Mouse (Mus musculus): ENCODE results near the gene Gm9507. TPM values are rescaled to one million over a fixed set of nuclear protein-coding genes. Genes with fewer than 3 reads are reported as not detected.

Gene Gm9507
- polyA plus RNA-seq (2014; fragmentation: Nextera tagmentation; extraction: Ambion mirVana), result not detected in 2 replicates

DNA sequence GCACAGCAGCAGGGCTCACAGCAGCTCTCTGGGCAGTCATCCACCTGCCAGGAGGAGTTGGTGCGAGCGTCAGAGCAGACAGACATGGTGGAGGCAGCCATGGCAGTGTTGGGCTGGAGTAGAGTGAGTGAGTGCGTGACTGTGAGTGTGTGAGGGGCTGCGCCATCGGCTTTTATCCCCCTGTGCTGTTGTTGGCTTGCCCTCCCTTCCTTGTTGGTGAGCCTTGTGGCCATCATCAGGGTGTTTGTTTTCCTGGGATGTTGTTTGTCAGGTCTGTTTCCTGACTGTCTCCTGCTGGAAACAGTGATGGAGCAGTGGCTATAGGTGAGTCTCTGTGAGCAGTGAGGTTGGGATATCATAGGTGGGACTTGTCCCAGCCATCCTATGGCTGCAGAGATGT is at the start of gene Gm9507:
Gene Gm9507, minus strand, starts transcription at position 101 of the 400 bp plus-strand sequence.
- DNase-seq (ENCODE audit: low spot score) (no peak), ATAC-seq (replicated peaks; ENCODE audit: low FRiP score) (no peak)
- Histone ChIP-seq H3K36me3 (ENCODE audit: control insufficient read depth, insufficient read depth, low read length) (no peaks in the 10 kb centered on the region), H3K9me3 (ENCODE audit: control insufficient read depth, low read length) (no peaks in the 10 kb centered on the region; the same call in 1 of the 2 replicates), H3K4me1 (replicated peaks; ENCODE audit: control insufficient read depth, insufficient read depth, low read length) (no peaks in the 10 kb centered on the region), H3K27me3 (ENCODE audit: control insufficient read depth, insufficient read depth, low read length) (no peaks in the 10 kb centered on the region), H3K9ac (ENCODE audit: low read length) (no peak within 1 kb of the TSS), H3K27ac (ENCODE audit: low read depth, low read length) (no peak within 1 kb of the TSS), H3K4me3 (ENCODE audit: low read depth, low read length) (no peak within 1 kb of the TSS), H3K4me2 (ENCODE audit: low read depth, low read length, severe bottlenecking) (no peak within 1 kb of the TSS)
- WGBS, result 72% methylated on average over 5 of the region's 5 CpGs

GRCm38 (mm10) chr10:77852559-77852958 is 40.9 kb upstream of the Gm9507 start, which contains the start of gene Gm10318:
Gene Gm10318, plus strand, starts transcription at chr10:77852859.
- 66% methylated on average over 9 of the region's 9 CpGs for WGBS

GRCm38 (mm10) chr10:77847538-77847937 is 35.9 kb upstream of the Gm9507 start:
- no peak overlapping the region for H3K4me2 ChIP-seq (ENCODE audit: low read depth, low read length, severe bottlenecking)

More at GRCm38 (mm10) chr10:77852559-77852958, 40.9 kb upstream of the Gm9507 start, which contains the start of gene Gm10318:
- no peak for ATAC-seq (replicated peaks; ENCODE audit: low FRiP score)
- Histone ChIP-seq H3K4me2 (ENCODE audit: low read depth, low read length, severe bottlenecking) (no peak within 1 kb of the TSS), H3K9ac (ENCODE audit: low read length) (no peak within 1 kb of the TSS), H3K27me3 (ENCODE audit: control insufficient read depth, insufficient read depth, low read length) (no peaks in the 10 kb centered on the region), H3K36me3 (ENCODE audit: control insufficient read depth, insufficient read depth, low read length) (no peaks in the 10 kb centered on the region), H3K9me3 (ENCODE audit: control insufficient read depth, low read length) (no peaks in the 10 kb centered on the region; the same call in 1 of the 2 replicates), H3K4me3 (ENCODE audit: low read depth, low read length) (no peak within 1 kb of the TSS), H3K4me1 (replicated peaks; ENCODE audit: control insufficient read depth, insufficient read depth, low read length) (no peaks in the 10 kb centered on the region), H3K27ac (ENCODE audit: low read depth, low read length) (no peak within 1 kb of the TSS)
- no peak for DNase-seq (ENCODE audit: low spot score)

DNA sequence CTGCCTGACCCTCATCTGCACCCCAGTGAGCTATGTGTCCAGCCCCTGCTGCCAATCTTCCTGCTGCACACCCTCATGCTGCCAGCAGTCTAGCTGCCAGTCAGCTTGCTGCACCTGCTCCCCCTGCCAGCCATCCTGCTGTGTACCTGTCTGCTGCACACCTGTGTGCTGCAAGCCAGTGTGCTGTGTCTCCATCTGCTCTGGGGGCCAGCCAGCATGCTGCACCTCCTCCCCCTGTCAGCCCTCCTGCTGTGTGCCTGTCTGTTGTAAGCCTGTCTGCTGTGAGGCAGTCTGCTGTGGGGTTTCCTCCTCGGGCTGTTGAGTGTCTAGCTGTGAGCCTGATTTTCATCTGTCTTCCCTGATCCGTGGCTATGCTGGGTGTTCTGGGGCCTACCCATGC is 35.3 kb upstream of the Gm9507 start:
- Histone ChIP-seq H3K4me3 (ENCODE audit: low read depth, low read length) (no peak overlapping the region), H3K36me3 (ENCODE audit: control insufficient read depth, insufficient read depth, low read length) (no peaks in the 10 kb centered on the region), H3K4me2 (ENCODE audit: low read depth, low read length, severe bottlenecking) (no peak overlapping the region), H3K9me3 (ENCODE audit: control insufficient read depth, low read length) (no peaks in the 10 kb centered on the region; the same call in 1 of the 2 replicates), H3K27me3 (ENCODE audit: control insufficient read depth, insufficient read depth, low read length) (no peaks in the 10 kb centered on the region), H3K27ac (ENCODE audit: low read depth, low read length) (no peak overlapping the region), H3K4me1 (replicated peaks; ENCODE audit: control insufficient read depth, insufficient read depth, low read length) (no peaks in the 10 kb centered on the region), H3K9ac (ENCODE audit: low read length) (no peak overlapping the region)
- 19% methylated on average over 2 of the region's 2 CpGs for WGBS
- DNase-seq (ENCODE audit: low spot score) (no peak), ATAC-seq (replicated peaks; ENCODE audit: low FRiP score) (no peak)

More at GRCm38 (mm10) chr10:77847538-77847937, 35.9 kb upstream of the Gm9507 start:
- ATAC-seq (replicated peaks; ENCODE audit: low FRiP score), result no peak
- H3K4me1 ChIP-seq (replicated peaks; ENCODE audit: control insufficient read depth, insufficient read depth, low read length), result no peaks in the 10 kb centered on the region
- H3K9ac ChIP-seq (ENCODE audit: low read length), result no peak overlapping the region
- H3K27ac ChIP-seq (ENCODE audit: low read depth, low read length), result no peak overlapping the region
- no peak for DNase-seq (ENCODE audit: low spot score)
- no peak overlapping the region for H3K4me3 ChIP-seq (ENCODE audit: low read depth, low read length)
- no peaks in the 10 kb centered on the region; the same call in 1 of the 2 replicates for H3K9me3 ChIP-seq (ENCODE audit: control insufficient read depth, low read length)
- H3K36me3 ChIP-seq (ENCODE audit: control insufficient read depth, insufficient read depth, low read length), result no peaks in the 10 kb centered on the region
- 89% methylated on average over 2 of the region's 2 CpGs for WGBS
- H3K27me3 ChIP-seq (ENCODE audit: control insufficient read depth, insufficient read depth, low read length), result no peaks in the 10 kb centered on the region

DNA sequence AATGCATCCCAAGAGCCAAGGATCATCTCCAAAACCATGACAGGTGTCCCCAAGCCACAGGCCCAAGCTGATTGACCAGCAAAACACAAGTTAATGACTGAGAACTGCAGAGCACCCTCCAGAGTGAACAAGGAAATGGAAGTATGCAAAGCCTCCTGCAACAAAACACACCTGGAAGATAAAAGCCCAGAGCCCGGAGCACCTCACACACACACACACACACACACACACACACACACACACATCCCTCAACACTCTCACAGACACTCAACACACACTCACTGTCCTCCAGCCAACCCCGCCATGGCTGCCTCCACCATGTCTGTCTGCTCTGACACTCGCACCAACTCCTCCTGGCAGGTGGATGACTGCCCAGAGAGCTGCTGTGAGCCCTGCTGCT is 34.9 kb upstream of the Gm9507 start, which contains the start of gene Gm36176:
Gene Gm36176, plus strand, starts transcription at position 301 of the 400 bp plus-strand sequence.
- ATAC-seq (replicated peaks; ENCODE audit: low FRiP score) (no peak), DNase-seq (ENCODE audit: low spot score) (no peak)
- H3K4me2 ChIP-seq (ENCODE audit: low read depth, low read length, severe bottlenecking), result no peak within 1 kb of the TSS
- no peak within 1 kb of the TSS for H3K4me3 ChIP-seq (ENCODE audit: low read depth, low read length)
- H3K9me3 ChIP-seq (ENCODE audit: control insufficient read depth, low read length), result no peaks in the 10 kb centered on the region; the same call in 1 of the 2 replicates
- WGBS, result 100% methylated on average over 1 of the region's 3 CpGs
- H3K27ac ChIP-seq (ENCODE audit: low read depth, low read length), result no peak within 1 kb of the TSS
- no peaks in the 10 kb centered on the region for H3K4me1 ChIP-seq (replicated peaks; ENCODE audit: control insufficient read depth, insufficient read depth, low read length)
- no peak within 1 kb of the TSS for H3K9ac ChIP-seq (ENCODE audit: low read length)
- H3K27me3 ChIP-seq (ENCODE audit: control insufficient read depth, insufficient read depth, low read length), result no peaks in the 10 kb centered on the region
- no peaks in the 10 kb centered on the region for H3K36me3 ChIP-seq (ENCODE audit: control insufficient read depth, insufficient read depth, low read length)

GRCm38 (mm10) chr10:77839006-77839405 is 27.4 kb upstream of the Gm9507 start:
- Histone ChIP-seq H3K4me1 (replicated peaks; ENCODE audit: control insufficient read depth, insufficient read depth, low read length) (no peaks in the 10 kb centered on the region), H3K4me3 (ENCODE audit: low read depth, low read length) (no peak overlapping the region), H3K9ac (ENCODE audit: low read length) (no peak overlapping the region), H3K9me3 (ENCODE audit: control insufficient read depth, low read length) (no peaks in the 10 kb centered on the region), H3K36me3 (ENCODE audit: control insufficient read depth, insufficient read depth, low read length) (no peaks in the 10 kb centered on the region), H3K27ac (ENCODE audit: low read depth, low read length) (no peak overlapping the region), H3K27me3 (ENCODE audit: control insufficient read depth, insufficient read depth, low read length) (no peaks in the 10 kb centered on the region), H3K4me2 (ENCODE audit: low read depth, low read length, severe bottlenecking) (no peak overlapping the region)
- 74% methylated on average over 6 of the region's 6 CpGs for WGBS
- ATAC-seq (replicated peaks; ENCODE audit: low FRiP score), result no peak
- DNase-seq (ENCODE audit: low spot score), result no peak

- Histone ChIP-seq H3K4me1 (replicated peaks; ENCODE audit: control insufficient read depth, insufficient read depth, low read length) (no peaks in the 10 kb centered on the region), H3K27me3 (ENCODE audit: control insufficient read depth, insufficient read depth, low read length) (no peaks in the 10 kb centered on the region), H3K27ac (ENCODE audit: low read depth, low read length) (no peak within 1 kb of the TSS), H3K9ac (ENCODE audit: low read length) (no peak within 1 kb of the TSS), H3K36me3 (ENCODE audit: control insufficient read depth, insufficient read depth, low read length) (no peaks in the 10 kb centered on the region), H3K4me2 (ENCODE audit: low read depth, low read length, severe bottlenecking) (no peak within 1 kb of the TSS), H3K4me3 (ENCODE audit: low read depth, low read length) (no peak within 1 kb of the TSS), H3K9me3 (ENCODE audit: control insufficient read depth, low read length) (no peaks in the 10 kb centered on the region)
- DNase-seq (ENCODE audit: low spot score) (no peak), ATAC-seq (replicated peaks; ENCODE audit: low FRiP score) (no peak)
- 62% methylated on average over 7 of the region's 9 CpGs for WGBS
Measured at GRCm38 (mm10) chr10:77835647-77836046, 24.0 kb upstream of the Gm9507 start, which contains the start of gene Krtap10-10. Gene Krtap10-10, plus strand, starts transcription at chr10:77835947.

DNA sequence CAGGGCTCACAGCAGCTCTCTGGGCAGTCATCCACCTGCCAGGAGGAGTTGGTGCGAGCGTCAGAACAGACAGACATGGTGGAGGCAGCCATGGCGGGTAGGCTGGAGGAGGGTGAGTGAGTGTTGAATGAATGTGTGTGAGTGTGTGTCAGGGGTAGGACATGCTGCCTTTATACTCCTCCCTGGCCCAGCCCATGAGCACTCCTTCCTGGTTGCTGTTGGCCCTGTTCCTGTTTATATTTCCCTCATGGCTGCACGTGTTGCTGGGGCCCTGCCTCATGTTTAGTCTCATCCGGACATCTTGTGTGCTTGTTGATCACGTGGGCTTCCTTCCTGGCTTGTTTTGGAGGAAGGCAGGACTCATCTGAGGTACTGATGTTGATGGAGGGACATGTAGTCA is 15.3 kb upstream of the Gm9507 start, which contains the start of gene Krtap10-4:
Gene Krtap10-4, minus strand, starts transcription at position 145 of the 400 bp plus-strand sequence.
- ATAC-seq (replicated peaks; ENCODE audit: low FRiP score), result no peak
- H3K27ac ChIP-seq (ENCODE audit: low read depth, low read length), result no peak within 1 kb of the TSS
- 76% methylated on average over 6 of the region's 6 CpGs for WGBS

DNA sequence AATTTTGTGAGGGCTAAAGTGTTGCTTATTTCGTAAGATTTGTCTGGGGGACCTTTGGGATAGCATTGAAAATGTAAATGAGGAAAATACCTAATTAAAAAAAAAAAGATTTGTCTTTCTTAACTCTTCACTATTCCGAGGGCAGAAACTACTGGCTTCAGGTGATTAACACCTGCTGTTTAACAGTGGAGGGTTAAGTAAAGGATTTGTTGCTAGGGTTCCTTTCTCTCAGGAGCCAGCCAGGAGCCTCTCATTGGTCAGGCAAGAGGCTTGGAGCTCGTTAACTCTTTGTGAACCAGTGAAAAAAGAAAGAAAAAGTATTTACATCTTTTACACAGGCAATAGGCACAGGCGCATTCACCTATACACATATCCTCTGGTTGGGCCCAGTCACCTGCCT is 7.6 kb upstream of the Gm9507 start:
- DNase-seq (ENCODE audit: low spot score) (no peak), ATAC-seq (replicated peaks; ENCODE audit: low FRiP score) (no peak)
- Histone ChIP-seq H3K36me3 (ENCODE audit: control insufficient read depth, insufficient read depth, low read length) (no peaks in the 10 kb centered on the region), H3K4me1 (replicated peaks; ENCODE audit: control insufficient read depth, insufficient read depth, low read length) (no peaks in the 10 kb centered on the region), H3K4me3 (ENCODE audit: low read depth, low read length) (no peak overlapping the region), H3K4me2 (ENCODE audit: low read depth, low read length, severe bottlenecking) (no peak overlapping the region), H3K9me3 (ENCODE audit: control insufficient read depth, low read length) (no peaks in the 10 kb centered on the region), H3K9ac (ENCODE audit: low read length) (no peak overlapping the region), H3K27me3 (ENCODE audit: control insufficient read depth, insufficient read depth, low read length) (no peaks in the 10 kb centered on the region), H3K27ac (ENCODE audit: low read depth, low read length) (no peak overlapping the region)
- WGBS, result 18% methylated on average over 4 of the region's 4 CpGs

More for the DNA sequence above, 15.3 kb upstream of the Gm9507 start, which contains the start of gene Krtap10-4:
- DNase-seq (ENCODE audit: low spot score), result no peak
- Histone ChIP-seq H3K9me3 (ENCODE audit: control insufficient read depth, low read length) (no peaks in the 10 kb centered on the region), H3K36me3 (ENCODE audit: control insufficient read depth, insufficient read depth, low read length) (no peaks in the 10 kb centered on the region), H3K4me1 (replicated peaks; ENCODE audit: control insufficient read depth, insufficient read depth, low read length) (no peaks in the 10 kb centered on the region), H3K9ac (ENCODE audit: low read length) (no peak within 1 kb of the TSS), H3K4me3 (ENCODE audit: low read depth, low read length) (no peak within 1 kb of the TSS), H3K4me2 (ENCODE audit: low read depth, low read length, severe bottlenecking) (no peak within 1 kb of the TSS), H3K27me3 (ENCODE audit: control insufficient read depth, insufficient read depth, low read length) (no peaks in the 10 kb centered on the region)

Data from forebrain, embryonic 11.5 days (tissue).